In the genomic region with DNA sequence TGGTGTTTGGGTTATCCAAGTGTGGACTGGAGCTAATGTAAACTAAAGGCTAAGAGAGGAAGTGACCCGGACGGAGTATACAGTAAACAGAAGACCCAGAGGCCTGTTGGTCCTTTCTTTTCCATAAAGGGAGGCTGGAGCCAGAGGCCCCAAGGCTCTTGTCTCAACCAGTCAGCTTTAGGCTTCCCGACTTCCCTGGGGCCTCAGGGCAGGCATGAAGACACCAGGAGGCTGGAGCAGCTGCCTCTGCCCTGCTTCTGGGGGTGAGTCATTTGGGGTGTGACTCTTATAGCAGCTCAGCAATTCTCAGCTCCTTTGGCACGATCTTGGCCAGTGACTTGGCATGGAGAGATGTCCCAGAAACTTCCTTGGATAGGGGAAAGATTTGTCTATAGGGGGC, we compare ENCODE assay signal across 9 mouse cellular contexts.
A peak's percentile ranks its signal among the peaks of the same experiment; 100 is the strongest.
DNase-seq lines count a peak whose midpoint lies in the region; ATAC-seq lines count a peak whose summit lies in the region.
"Had no signal": no experiment of that assay in that cellular context is flagged by ENCODE, and none has a peak within 500 bp of the region (broad histone marks: within the 10 kb centered on the region; RNA-seq: fewer than 3 reads in every experiment).

No protein-coding gene starts in this region.

- H3K9me3 ChIP-seq in hindbrain, embryonic 10.5 days: no peaks in the 10 kb centered on the region
- no peaks in the 10 kb centered on the region for H3K9me3 ChIP-seq in hindbrain, embryonic 14.5 days (ENCODE audit: control insufficient read depth, low read length)

- H3K4me2 ChIP-seq in hindbrain, embryonic 14.5 days (replicated peaks): no peak overlapping the region

- 44% methylated on average over 4 of the region's 4 CpGs for WGBS in hindbrain, embryonic 10.5 days
- WGBS in hindbrain, embryonic 14.5 days: 34% methylated on average over 4 of the region's 4 CpGs
- 13% methylated on average over 4 of the region's 4 CpGs for WGBS in large intestine, adult 2 months

- H3K9ac ChIP-seq in hindbrain, embryonic 14.5 days: no peak overlapping the region
- H3K9ac ChIP-seq: liver, embryonic 14.5 days had no signal

- intact Hi-C loops in left cerebral cortex, postnatal 25 days (cut with DNase I): no loop called here

- ATAC-seq in hindbrain, embryonic 14.5 days (ENCODE audit: low FRiP score): no peak
- no peak for ATAC-seq in activated CD4-positive, CD25-positive, alpha-beta regulatory T cell, adult 4 months

- H3K36me3 ChIP-seq in hindbrain, embryonic 10.5 days: peaks cover 38% of the 10 kb centered on the region
- peaks cover 29% of the 10 kb centered on the region for H3K36me3 ChIP-seq in hindbrain, embryonic 14.5 days (replicated peaks; ENCODE audit: control insufficient read depth, insufficient read depth)

- DNase-seq in hindbrain, embryonic 10.5 days (ENCODE audit: low spot score): no peak
- no peak for DNase-seq in hindbrain, embryonic 14.5 days (ENCODE audit: low spot score)
- DNase-seq in 3134 (ENCODE audit: extremely low read depth, insufficient read length, low spot score): peak; percentile 81
- peak; percentile 81 for DNase-seq in fibroblast of lung, adult 2 months (ENCODE audit: low read depth)
- DNase-seq in large intestine, adult 2 months (ENCODE audit: low read depth, low spot score): peak; percentile 25
- DNase-seq in left cerebral cortex, postnatal 25 days (ENCODE audit: low spot score in 2 of 2): no peak
- no peak for DNase-seq in c-Kit-positive CD71-positive TER-119-positive erythroid progenitor cells, embryonic 14.5 days (ENCODE audit: low spot score)

- H3K27ac ChIP-seq in hindbrain, embryonic 10.5 days: peak overlapping the region; percentile 19; the same call in 1 of the 2 replicates
- no peak overlapping the region for H3K27ac ChIP-seq in hindbrain, embryonic 14.5 days
- H3K27ac ChIP-seq: liver, embryonic 14.5 days had no signal

- H3K4me3 ChIP-seq in hindbrain, embryonic 10.5 days: no peak overlapping the region
- no peak overlapping the region for H3K4me3 ChIP-seq in hindbrain, embryonic 14.5 days (replicated peaks; ENCODE audit: low read length)

- no peaks in the 10 kb centered on the region for H3K27me3 ChIP-seq in hindbrain, embryonic 10.5 days (ENCODE audit: insufficient read depth, poor library complexity, severe bottlenecking)
- H3K27me3 ChIP-seq in hindbrain, embryonic 14.5 days (ENCODE audit: control insufficient read depth, insufficient read depth, low read length): no peaks in the 10 kb centered on the region

- H3K4me1 ChIP-seq in hindbrain, embryonic 10.5 days (replicated peaks): peaks cover 42% of the 10 kb centered on the region
- H3K4me1 ChIP-seq in hindbrain, embryonic 14.5 days (replicated peaks; ENCODE audit: control insufficient read depth, insufficient read depth, low read length): 0 out of 2 replicates have a peak, but pooled peaks cover 4% of the 10 kb centered on the region

Comparison
In these comparisons a context has a peak if more than half of its experiments do, and no peak if none do; other contexts are left out.
1. DNase-seq: peak in 3134 (single experiment), fibroblast of lung, adult 2 months (single experiment) and large intestine, adult 2 months (single experiment); none in hindbrain, embryonic 10.5 days (single experiment), hindbrain, embryonic 14.5 days (single experiment), left cerebral cortex, postnatal 25 days (0 of 2) and c-Kit-positive CD71-positive TER-119-positive erythroid progenitor cells, embryonic 14.5 days (single experiment).